Mouse (Mus musculus) heart, postnatal 10 days (tissue): ENCODE data around the gene Gpatch2l. TPM values are rescaled to one million over a fixed set of nuclear protein-coding genes. Genes with fewer than 3 reads are reported as not detected.

ENCODE experiments used
- DNase-seq, 2 experiments: peaks; one replicate each; pipeline ENCODE4 v3.0.0; 2021
- intact Hi-C: fragments of 180-260 bp; cut with DNase I; formaldehyde crosslinking; loops from one replicate; pipeline ENCODE4 v1.15.1; 2025
- total RNA-seq, 2 experiments: library from RNA; stranded (reverse); gene quantifications; 2 replicates each; pipeline ENCODE4 v1.2.3; 2021

Gpatch2l gene
- total RNA-seq, 2 experiments from 2014 or later, result 18.7 to 18.9 TPM

GRCm38 (mm10) chr12:86276463-86276862, 34.8 kb downstream of the Gpatch2l start:
- intact Hi-C loops, result no loop called here
- DNase-seq, result no peak

GRCm38 (mm10) chr12:86276895-86277294, 35.2 kb downstream of the Gpatch2l start:
- intact Hi-C loops, result no loop called here
- DNase-seq, result no peak

- no peak for DNase-seq
- intact Hi-C loops, result no loop called here
These were observed 38.3 kb downstream of the Gpatch2l start for GRCm38 (mm10) chr12:86280000-86280399.

- no peak for DNase-seq
- intact Hi-C loops, result no loop called here
These were observed 44.0 kb downstream of the Gpatch2l start for GRCm38 (mm10) chr12:86285704-86286103.

GRCm38 (mm10) chr12:86297450-86297849, 55.8 kb downstream of the Gpatch2l start:
- no peak for DNase-seq
- intact Hi-C loops, result no loop called here

- intact Hi-C loops, result loop anchor here (10.0 kb wide), 2 partner anchors 168 to 312 kb away; no protein-coding TSS in a partner anchor
- DNase-seq, result no peak
These were observed 61.3 kb downstream of the Gpatch2l start for GRCm38 (mm10) chr12:86302973-86303372.

GRCm38 (mm10) chr12:86305045-86305444, 63.4 kb downstream of the Gpatch2l start:
- intact Hi-C loops, result loop anchor here (5.0 to 10.0 kb wide), 3 partner anchors 97 to 310 kb away; no protein-coding TSS in a partner anchor
- no peak for DNase-seq

GRCm38 (mm10) chr12:86305635-86306243, 64.1 kb downstream of the Gpatch2l start:
- peak; percentile 26 to 30 for DNase-seq
- intact Hi-C loops, result loop anchor here (5.0 to 10.0 kb wide), 3 partner anchors 97 to 309 kb away; no protein-coding TSS in a partner anchor

- DNase-seq, result no peak
- intact Hi-C loops, result loop anchor here (5.0 to 10.0 kb wide), 3 partner anchors 93 to 305 kb away; no protein-coding TSS in a partner anchor
These were observed 67.8 kb downstream of the Gpatch2l start for GRCm38 (mm10) chr12:86309474-86309873.

GRCm38 (mm10) chr12:86309902-86310301, 68.2 kb downstream of the Gpatch2l start:
- intact Hi-C loops, result loop anchor here (5.0 to 10.0 kb wide), 3 partner anchors 92 to 305 kb away; no protein-coding TSS in a partner anchor
- peak in 1 of 2 experiments; percentile 3 for DNase-seq

- intact Hi-C loops, result no loop called here
- no peak for DNase-seq
These were observed 79.0 kb downstream of the Gpatch2l start for GRCm38 (mm10) chr12:86320629-86321028.

GRCm38 (mm10) chr12:86324297-86324696, 82.6 kb downstream of the Gpatch2l start:
- intact Hi-C loops, result no loop called here
- DNase-seq, result no peak

GRCm38 (mm10) chr12:86329813-86330212, 88.2 kb downstream of the Gpatch2l start:
- intact Hi-C loops, result no loop called here
- no peak for DNase-seq

- intact Hi-C loops, result no loop called here
- DNase-seq, result no peak
These were observed 89.0 kb downstream of the Gpatch2l start for GRCm38 (mm10) chr12:86330684-86331083.

GRCm38 (mm10) chr12:86331248-86331647, 89.6 kb downstream of the Gpatch2l start:
- DNase-seq, result no peak
- intact Hi-C loops, result no loop called here

GRCm38 (mm10) chr12:86336209-86336608, 94.6 kb downstream of the Gpatch2l start:
- intact Hi-C loops, result no loop called here
- DNase-seq, result no peak

- intact Hi-C loops, result no loop called here
- DNase-seq, result no peak
These were observed 95.2 kb downstream of the Gpatch2l start for GRCm38 (mm10) chr12:86336887-86337286.

Other genes with a start within 250 kb of the Gpatch2l start
- gene Tgfb3, start 162.8 kb upstream of the Gpatch2l start, total RNA-seq, result 10 to 100 TPM; 19.8 to 20.7 TPM
- gene Ift43, start 159.3 kb upstream of the Gpatch2l start, total RNA-seq, result 10 to 100 TPM; 30.2 to 34.0 TPM
- 10 to 100 TPM; 11.0 to 15.4 TPM for gene Esrrb, start 119.3 kb downstream of the Gpatch2l start, total RNA-seq